Mouse (Mus musculus): ENCODE data around the gene Slamf1.

DNA sequence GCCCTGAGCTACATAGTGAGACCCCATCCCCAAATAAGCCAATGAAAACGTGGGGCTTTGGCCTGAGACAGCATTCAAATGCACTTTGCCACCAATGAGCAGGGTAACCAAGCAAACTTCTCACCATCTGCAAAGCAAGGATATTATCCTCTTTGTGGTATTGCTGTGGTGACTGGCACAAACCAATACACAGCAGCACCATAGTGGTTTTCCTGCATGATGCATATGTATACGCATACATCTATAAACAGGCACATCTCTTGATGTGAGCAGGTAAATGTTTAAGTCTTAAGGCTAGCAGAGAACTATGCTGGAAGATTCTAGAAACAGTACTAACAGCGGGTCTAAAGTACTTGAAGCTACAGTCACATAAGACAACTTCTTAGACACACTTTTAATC is 22.5 kb downstream of the Slamf1 start:
- TF ChIP-seq CTCF (IDR thresholded peaks at IDR 0.05; ENCODE audit: insufficient read depth, low read length), result no peak
- no peak for TF ChIP-seq POLR2A (IDR thresholded peaks at IDR 0.05; ENCODE audit: borderline replicate concordance, extremely low read depth, low read depth, low read length)
